Mouse (Mus musculus): ENCODE measurements around the gene Dusp14.

- TF ChIP-seq CTCF (IDR thresholded peaks at IDR 0.05; ENCODE audit: insufficient read depth, low read depth, low read length): no peak
- TF ChIP-seq POLR2A (IDR thresholded peaks at IDR 0.05; ENCODE audit: insufficient read depth, low read depth, low read length): no peak
Measured at GRCm38 (mm10) chr11:84090572-84090971, 21.5 kb upstream of the Dusp14 start.
